Mouse (Mus musculus) left cerebral cortex, postnatal 4 days (tissue): ENCODE measurements around the gene Obp2b. TPM values are rescaled to one million over a fixed set of nuclear protein-coding genes. Genes with fewer than 3 reads are reported as not detected.

Experiments used
- DNase-seq: peaks from one replicate; pipeline ENCODE4 v3.0.0-alpha.2; 2022
- intact Hi-C: fragments of 180-260 bp; cut with DNase I; formaldehyde crosslinking; loops from one replicate; pipeline ENCODE4 v1.15.1; 2025
- total RNA-seq, 2 experiments: library from RNA; stranded (reverse); gene quantifications; 2 replicates each; pipeline ENCODE4 v1.2.3; 2021

Obp2b gene
- total RNA-seq, 2 experiments from 2014 or later, result not detected

DNA sequence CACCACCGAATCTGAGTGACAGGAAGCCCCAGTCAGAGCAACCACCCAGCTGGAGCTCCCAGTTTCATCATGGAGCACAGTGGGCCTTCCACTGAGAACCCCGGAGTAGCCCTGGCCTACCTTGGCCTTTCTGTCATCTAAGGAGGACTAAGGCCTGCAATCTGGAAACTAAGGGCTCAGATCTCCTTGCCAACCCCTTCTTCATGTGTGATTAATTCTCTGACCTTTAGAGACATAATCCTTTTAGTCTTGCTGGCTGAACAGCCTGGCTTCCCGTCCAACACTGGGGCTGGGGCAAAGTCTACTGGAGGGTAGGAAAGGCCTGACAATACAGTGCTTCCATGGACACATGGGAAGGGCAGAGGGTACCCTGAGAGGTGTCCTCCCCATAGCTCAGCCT, 39.2 kb downstream of the Obp2b start:
- DNase-seq, result peak; percentile 14
- intact Hi-C loops, result no loop called here

DNA sequence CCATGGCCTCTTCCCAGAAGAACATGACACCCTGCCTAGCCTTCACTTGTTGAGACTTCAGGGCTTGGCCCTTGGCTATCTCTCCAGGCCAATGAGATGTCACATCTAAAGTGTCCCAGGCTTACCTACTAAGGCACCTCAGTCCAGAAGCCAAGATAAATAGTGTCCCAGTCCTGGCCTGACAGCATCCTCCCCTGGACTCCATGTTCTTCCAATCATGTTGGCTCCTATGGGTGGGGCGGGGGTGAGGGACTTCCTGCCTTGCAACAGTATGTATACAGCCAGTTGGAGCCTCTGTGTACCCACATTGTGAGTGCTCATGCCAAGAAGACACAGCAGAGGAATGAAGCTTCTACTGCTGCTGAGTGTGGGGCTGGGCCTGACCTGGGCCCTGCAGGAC, 39.9 kb downstream of the Obp2b start, which contains the start of gene Lcn11:
Gene Lcn11 (plus strand): TSS at position 301 of the 400 bp plus-strand sequence.
- no peak for DNase-seq
- intact Hi-C loops, result no loop called here

DNA sequence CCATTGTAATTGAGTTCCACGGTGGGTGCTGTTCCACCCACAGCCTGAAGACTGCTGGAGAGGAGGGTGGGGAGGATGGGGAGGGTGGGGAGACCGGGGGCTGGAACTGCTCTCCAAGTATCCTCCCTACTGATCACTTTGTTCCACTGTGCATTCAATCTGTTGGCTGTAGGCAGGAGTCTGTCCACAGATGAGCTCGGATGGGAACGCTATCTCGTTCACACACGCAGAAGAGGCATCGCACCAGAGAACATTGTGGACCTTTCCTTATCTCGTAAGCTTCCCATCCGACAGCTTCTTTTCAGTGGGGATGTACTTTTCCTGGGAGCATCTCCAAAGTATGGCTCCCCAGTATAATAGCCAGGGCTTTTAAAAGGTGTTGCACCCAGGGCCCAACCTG, 42.3 kb downstream of the Obp2b start:
- intact Hi-C loops, result no loop called here
- DNase-seq, result no peak

DNA sequence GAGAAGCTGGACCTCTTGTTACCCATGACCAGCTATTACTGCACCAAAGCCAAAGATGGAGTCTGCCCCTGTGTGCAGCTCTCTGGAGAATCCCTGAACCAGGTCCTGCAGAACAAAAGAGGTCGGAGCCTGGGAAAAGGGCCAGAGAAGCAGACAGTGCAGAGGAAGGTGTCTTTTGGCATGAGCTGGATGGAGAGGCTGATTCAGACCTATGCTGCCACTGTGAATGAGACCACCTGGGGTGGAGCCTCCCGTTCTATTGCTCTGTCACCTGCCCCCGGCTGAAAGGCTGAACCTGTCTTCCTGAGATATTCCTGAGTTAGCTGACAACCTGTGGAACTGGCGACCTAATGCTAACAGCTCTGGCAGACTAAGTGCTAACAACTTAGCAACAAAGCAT, 44.1 kb downstream of the Obp2b start:
- intact Hi-C loops, result no loop called here
- DNase-seq, result no peak

DNA sequence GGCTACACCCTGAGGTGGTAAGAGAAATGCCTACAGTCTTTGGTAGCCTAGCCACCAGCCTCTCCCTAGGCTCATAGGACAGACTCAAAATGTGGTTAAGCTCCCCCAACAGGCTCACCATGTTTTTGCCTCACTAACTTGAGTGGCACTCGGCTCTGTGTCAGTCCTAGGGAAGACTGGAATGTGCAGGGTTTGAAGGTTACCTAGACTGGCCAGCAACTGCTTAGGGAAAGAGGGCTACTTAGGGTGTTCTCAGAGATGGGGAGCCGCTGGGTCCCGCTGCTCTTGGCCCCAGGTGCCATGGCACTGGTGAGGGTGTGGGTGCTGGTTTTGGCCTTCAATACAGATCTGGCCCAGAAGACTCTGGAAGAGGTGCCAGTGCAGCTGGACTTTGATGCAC, 45.1 kb downstream of the Obp2b start, which contains the start of gene Gm13539:
Gene Gm13539 (plus strand): TSS at position 301 of the 400 bp plus-strand sequence.
- no peak for DNase-seq

DNA sequence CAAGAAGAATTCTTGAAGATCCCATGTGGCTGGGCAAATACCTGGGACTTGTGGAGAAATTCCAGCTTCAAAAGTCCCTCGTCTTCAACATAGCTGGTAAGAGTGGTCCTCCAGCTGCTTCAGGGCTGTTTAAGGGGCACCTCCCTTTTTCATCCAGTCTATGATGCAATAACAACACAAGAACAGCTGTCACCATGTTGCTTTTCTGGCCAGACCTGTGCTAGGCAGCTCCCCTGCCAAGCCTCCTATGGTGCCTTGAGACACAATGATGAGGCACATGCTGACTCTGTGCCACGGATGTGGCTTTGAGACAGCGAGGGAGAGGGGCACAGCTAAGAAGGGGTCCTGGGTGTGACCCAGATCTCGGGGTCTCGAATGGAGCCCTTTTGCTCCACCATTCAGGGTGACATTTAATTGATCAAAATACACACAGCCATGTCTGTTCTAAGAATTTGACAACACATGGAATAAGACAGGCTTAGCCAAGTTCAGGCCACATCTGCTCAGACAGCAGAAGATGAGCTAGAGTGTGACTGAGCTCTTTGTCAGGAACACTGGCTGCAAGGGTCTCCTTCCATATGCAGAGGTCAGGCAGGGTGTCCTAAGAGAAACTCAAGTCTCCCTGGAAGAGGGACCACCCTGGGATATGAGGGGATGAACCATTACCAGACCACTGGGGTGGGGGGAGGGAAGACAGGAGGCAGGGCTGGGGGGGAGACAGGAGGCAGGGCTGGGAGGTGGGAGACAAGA, 48.9 kb downstream of the Obp2b start:
- intact Hi-C loops, result no loop called here
- peak; percentile 18 for DNase-seq

More for the DNA sequence above, 45.1 kb downstream of the Obp2b start, which contains the start of gene Gm13539:
- intact Hi-C loops, result no loop called here

DNA sequence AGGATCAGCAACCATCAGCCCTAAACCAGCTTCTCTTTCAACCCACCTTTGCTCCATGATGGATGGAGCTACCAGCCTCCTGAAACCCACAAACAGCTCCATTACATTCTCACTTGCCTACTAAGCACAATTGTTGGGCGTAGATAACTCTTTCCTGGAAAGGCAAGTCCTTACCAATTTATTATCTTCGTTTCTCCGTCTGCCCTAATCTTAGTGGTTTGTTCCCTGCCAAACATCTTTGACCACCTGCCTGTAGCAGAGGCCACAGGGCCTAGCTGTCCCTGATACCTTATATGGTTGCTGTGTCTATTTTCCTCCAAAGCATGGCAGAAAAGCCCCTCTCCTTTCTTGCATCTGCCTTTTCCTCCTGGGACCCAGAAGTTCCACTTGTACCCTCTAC, 52.3 kb downstream of the Obp2b start:
- DNase-seq, result no peak
- intact Hi-C loops, result no loop called here

Other genes with a start within 250 kb of the Obp2b start
- gene Lcn12, start 243.1 kb upstream of the Obp2b start, total RNA-seq, result not detected
- 100 to 1,000 TPM; 117 TPM for gene Fbxw5, start 236.3 kb upstream of the Obp2b start, total RNA-seq
- gene C8g, start 235.3 kb upstream of the Obp2b start, total RNA-seq, result 1 to 10 TPM in 1 of 2 experiments, under 1 TPM in 1; 0.98 to 1.3 TPM
- 1 to 10 TPM; 7.5 to 8.6 TPM for gene Traf2, start 190.1 kb upstream of the Obp2b start, total RNA-seq
- gene Edf1, start 179.2 kb upstream of the Obp2b start, total RNA-seq, result 100 to 1,000 TPM; 154 to 155 TPM
- gene Mamdc4, start 162.2 kb upstream of the Obp2b start, total RNA-seq, result 1 to 10 TPM; 1.8 to 2.9 TPM
- 10 to 100 TPM; 77.1 to 79.5 TPM for gene Phpt1, start 161.8 kb upstream of the Obp2b start, total RNA-seq
- gene Ajm1, start 155.3 kb upstream of the Obp2b start, total RNA-seq, result 10 to 100 TPM; 49.0 to 59.4 TPM
- 10 to 100 TPM; 85.9 to 87.1 TPM for gene Rabl6, start 128.5 kb upstream of the Obp2b start, total RNA-seq
- gene Ccdc183, start 119.3 kb upstream of the Obp2b start, total RNA-seq, result not detected
- 10 to 100 TPM; 21.7 to 27.1 TPM for gene Tmem141, start 115.0 kb upstream of the Obp2b start, total RNA-seq
- gene Fcna, start 109.0 kb upstream of the Obp2b start, total RNA-seq, result 1 to 10 TPM; 1.0 to 1.6 TPM
- not detected for gene Lcn8, start 83.9 kb upstream of the Obp2b start, total RNA-seq
- not detected for gene Lcn5, start 79.1 kb upstream of the Obp2b start, total RNA-seq
- not detected for gene Lcn6, start 60.2 kb upstream of the Obp2b start, total RNA-seq
- not detected for gene Lcn10, start 54.3 kb upstream of the Obp2b start, total RNA-seq
- not detected for gene Obp2a, start 37.0 kb upstream of the Obp2b start, total RNA-seq
- gene Bmyc, start 30.3 kb upstream of the Obp2b start, total RNA-seq, result 10 to 100 TPM; 75.2 to 76.6 TPM
- not detected for gene Lcn3, start 28.6 kb downstream of the Obp2b start, total RNA-seq
- gene Lcn11, start 40.0 kb downstream of the Obp2b start, total RNA-seq, result not detected
- not detected for gene Gm13539, start 45.2 kb downstream of the Obp2b start, total RNA-seq
- not detected for gene Glt6d1, start 78.8 kb downstream of the Obp2b start, total RNA-seq
- gene Lcn9, start 86.1 kb downstream of the Obp2b start, total RNA-seq, result not detected
- not detected for gene Sohlh1, start 110.2 kb downstream of the Obp2b start, total RNA-seq
- 10 to 100 TPM; 62.7 to 81.2 TPM for gene Kcnt1, start 126.7 kb downstream of the Obp2b start, total RNA-seq
- 100 to 1,000 TPM; 195 to 203 TPM for gene Camsap1, start 246.3 kb downstream of the Obp2b start, total RNA-seq